Mouse (Mus musculus) mouse trophoblast stem cell (cell line): Measurements from ENCODE around the gene Dgcr6.

Source experiments
- in situ Hi-C, 2 experiments: fragments of 300-500 bp; cut with MseI, MboI; formaldehyde crosslinking; loops; 2 replicates in 1 of 2; 3 replicates in 1 of 2; pipeline ENCODE4 v1.15.1; 2025

The Dgcr6 gene

GRCm38 (mm10) chr16:18118285-18118684 lies 65.6 kb downstream of the Dgcr6 start:
- in situ Hi-C loops: loop anchor here (5.0 kb wide), 2 partner anchors 59 to 94 kb away; no protein-coding TSS in a partner anchor

GRCm38 (mm10) chr16:18119031-18119730 lies 66.5 kb downstream of the Dgcr6 start:
- in situ Hi-C loops: loop anchor here (5.0 kb wide), 2 partner anchors 58 to 93 kb away; no protein-coding TSS in a partner anchor
